Mouse (Mus musculus): ENCODE data around the gene Klhl29. TPM values are rescaled to one million over a fixed set of nuclear protein-coding genes. Genes with fewer than 3 reads are reported as not detected.

The Klhl29 gene
- total RNA-seq, 2 experiments from 2014 or later: not detected

- ATAC-seq (replicated peaks; ENCODE audit: low FRiP score, poor library complexity, severe bottlenecking): no peak
Measured at GRCm38 (mm10) chr12:5194176-5194575, 181.3 kb downstream of the Klhl29 start.

GRCm38 (mm10) chr12:5192380-5192718 is 183.1 kb downstream of the Klhl29 start:
- ATAC-seq (replicated peaks; ENCODE audit: low FRiP score, poor library complexity, severe bottlenecking): no peak

- no peak for ATAC-seq (replicated peaks; ENCODE audit: low FRiP score, poor library complexity, severe bottlenecking)
Measured at GRCm38 (mm10) chr12:5191628-5192379, 183.7 kb downstream of the Klhl29 start.

- ATAC-seq (replicated peaks; ENCODE audit: low FRiP score, poor library complexity, severe bottlenecking): no peak
Measured at GRCm38 (mm10) chr12:5191206-5191605, 184.3 kb downstream of the Klhl29 start.

- no peak for ATAC-seq (replicated peaks; ENCODE audit: low FRiP score, poor library complexity, severe bottlenecking)
Measured at GRCm38 (mm10) chr12:5189446-5190150, 185.9 kb downstream of the Klhl29 start.

- ATAC-seq (replicated peaks; ENCODE audit: low FRiP score, poor library complexity, severe bottlenecking): no peak
Measured at GRCm38 (mm10) chr12:5188899-5189298, 186.6 kb downstream of the Klhl29 start.

GRCm38 (mm10) chr12:5187773-5188333 is 187.6 kb downstream of the Klhl29 start:
- no peak for ATAC-seq (replicated peaks; ENCODE audit: low FRiP score, poor library complexity, severe bottlenecking)

GRCm38 (mm10) chr12:5186645-5187044 is 188.8 kb downstream of the Klhl29 start:
- no peak for ATAC-seq (replicated peaks; ENCODE audit: low FRiP score, poor library complexity, severe bottlenecking)

GRCm38 (mm10) chr12:5185603-5186002 is 189.9 kb downstream of the Klhl29 start:
- no peak for ATAC-seq (replicated peaks; ENCODE audit: low FRiP score, poor library complexity, severe bottlenecking)

GRCm38 (mm10) chr12:5182586-5182985 is 192.9 kb downstream of the Klhl29 start:
- ATAC-seq (replicated peaks; ENCODE audit: low FRiP score, poor library complexity, severe bottlenecking): no peak

GRCm38 (mm10) chr12:5182165-5182564 is 193.3 kb downstream of the Klhl29 start:
- no peak for ATAC-seq (replicated peaks; ENCODE audit: low FRiP score, poor library complexity, severe bottlenecking)

- no peak for ATAC-seq (replicated peaks; ENCODE audit: low FRiP score, poor library complexity, severe bottlenecking)
Measured at GRCm38 (mm10) chr12:5176716-5177341, 198.7 kb downstream of the Klhl29 start.

GRCm38 (mm10) chr12:5166141-5166540 is 209.3 kb downstream of the Klhl29 start:
- no peak for ATAC-seq (replicated peaks; ENCODE audit: low FRiP score, poor library complexity, severe bottlenecking)

- ATAC-seq (replicated peaks; ENCODE audit: low FRiP score, poor library complexity, severe bottlenecking): no peak
Measured at GRCm38 (mm10) chr12:5165411-5165810, 210.1 kb downstream of the Klhl29 start.

- no peak for ATAC-seq (replicated peaks; ENCODE audit: low FRiP score, poor library complexity, severe bottlenecking)
Measured at GRCm38 (mm10) chr12:5162672-5163071, 212.8 kb downstream of the Klhl29 start.

GRCm38 (mm10) chr12:5161631-5162030 is 213.9 kb downstream of the Klhl29 start:
- ATAC-seq (replicated peaks; ENCODE audit: low FRiP score, poor library complexity, severe bottlenecking): no peak

- no peak for ATAC-seq (replicated peaks; ENCODE audit: low FRiP score, poor library complexity, severe bottlenecking)
Measured at GRCm38 (mm10) chr12:5157931-5158481, 217.5 kb downstream of the Klhl29 start.

GRCm38 (mm10) chr12:5157021-5157681 is 218.3 kb downstream of the Klhl29 start:
- ATAC-seq (replicated peaks; ENCODE audit: low FRiP score, poor library complexity, severe bottlenecking): no peak

GRCm38 (mm10) chr12:5155177-5155576 is 220.3 kb downstream of the Klhl29 start:
- ATAC-seq (replicated peaks; ENCODE audit: low FRiP score, poor library complexity, severe bottlenecking): no peak

GRCm38 (mm10) chr12:5151859-5152258 is 223.6 kb downstream of the Klhl29 start:
- no peak for ATAC-seq (replicated peaks; ENCODE audit: low FRiP score, poor library complexity, severe bottlenecking)

All from erythroid progenitor cell, adult 5-6 weeks (primary cell).